Mouse (Mus musculus) thymus, adult 2 months (tissue): ENCODE results near the gene Dusp7.

Experiments
- CTCF ChIP-seq: fragments of 200-500 bp; IDR thresholded peaks from 2 replicates; pipeline ENCODE4 v1.5.1; 2012; ENCODE audit warnings: mild to moderate bottlenecking, control low read depth, low read length, moderate library complexity, borderline replicate concordance; ENCODE audit not compliant: control insufficient read depth, poor library complexity, insufficient read depth; ENCODE audit errors: extremely low read depth
- POLR2A ChIP-seq: fragments of 200-500 bp; IDR thresholded peaks from 2 replicates; pipeline ENCODE4 v1.6.1; 2012; ENCODE audit warnings: mild to moderate bottlenecking, low read length, control low read depth, moderate library complexity; ENCODE audit not compliant: control insufficient read depth, poor library complexity, insufficient read depth; ENCODE audit errors: extremely low read depth

DNA sequence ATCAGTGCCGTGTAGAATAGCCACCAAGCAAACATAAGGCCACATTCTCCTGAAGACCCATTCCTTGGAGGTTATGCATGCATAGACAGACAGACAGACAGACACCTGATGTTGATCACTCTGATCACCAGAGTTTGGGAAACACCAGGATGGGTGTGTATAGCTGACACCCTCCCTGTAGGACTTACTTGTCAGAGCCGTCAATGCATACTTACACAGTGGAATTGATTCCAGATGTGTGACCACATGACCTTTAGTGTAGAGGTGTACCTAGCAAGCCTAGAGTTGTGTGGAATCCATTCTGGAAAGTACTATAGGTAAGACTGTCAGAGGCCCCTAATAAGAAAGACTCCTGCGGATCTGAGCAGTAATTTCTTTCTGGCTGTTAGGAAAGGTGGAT is 11.3 kb upstream of the Dusp7 start:
- no peak for TF ChIP-seq CTCF
- no peak for TF ChIP-seq POLR2A
